Mouse (Mus musculus) C2C12 (cell line): ENCODE data around the gene Gsk3b.

Source experiments
- CTCF ChIP-seq: IDR thresholded peaks from one replicate; pipeline ENCODE4 v1.5.1; 2011; ENCODE audit not compliant: control insufficient read depth, insufficient read depth, insufficient read length
- MYOG ChIP-seq: IDR thresholded peaks from one replicate; pipeline ENCODE4 v1.6.1; 2011; ENCODE audit not compliant: control insufficient read depth, insufficient read length; ENCODE audit errors: extremely low read depth
- USF1 ChIP-seq: IDR thresholded peaks from one replicate; pipeline ENCODE4 v1.6.1; 2011; ENCODE audit warnings: low read depth, mild to moderate bottlenecking, control low read depth, moderate library complexity

DNA sequence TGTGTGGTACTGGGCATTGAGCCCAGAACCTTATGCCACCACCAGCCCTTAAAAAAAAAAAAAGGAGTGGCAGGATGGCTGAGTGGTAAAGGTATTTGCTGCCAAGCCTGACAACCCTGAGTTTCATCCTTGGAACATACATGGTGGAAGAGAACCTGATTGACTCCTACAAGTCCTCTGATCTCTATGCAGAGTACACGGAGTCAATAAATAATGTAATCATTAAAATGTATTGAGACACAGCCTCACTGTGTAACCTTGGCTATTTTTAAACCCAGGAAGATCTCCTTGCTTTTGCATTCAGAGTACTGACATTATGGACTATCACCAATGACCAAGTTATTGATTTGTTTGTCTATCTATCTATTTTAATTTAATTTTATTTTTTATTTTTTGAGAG, 30.9 kb upstream of the Gsk3b start:
- TF ChIP-seq CTCF (no peak), MYOG (no peak), USF1 (no peak)
